Mouse (Mus musculus) spleen, postnatal 36 days (tissue): ENCODE measurements around the gene Usp21.
"Not testable (repeated sequence)": the region's sequence is repeated elsewhere in the genome, so short reads cannot be mapped to it uniquely, and the experiment has no call there.

Experiments
- DNase-seq, 2 experiments: peaks; one replicate each; pipeline ENCODE4 v3.0.0; 2022; ENCODE audit warnings: low spot score in 2 of 2, mixed read lengths in 1 of 2

The Usp21 gene

GRCm38 (mm10) chr1:171287136-171288081 is at the start of gene Usp21:
Usp21 (minus strand) TSS chr1:171287991.
- peak; percentile 94 to 95 for DNase-seq

- no peak for DNase-seq
Measured at GRCm38 (mm10) chr1:171330216-171330560, 42.4 kb upstream of the Usp21 start.

DNA sequence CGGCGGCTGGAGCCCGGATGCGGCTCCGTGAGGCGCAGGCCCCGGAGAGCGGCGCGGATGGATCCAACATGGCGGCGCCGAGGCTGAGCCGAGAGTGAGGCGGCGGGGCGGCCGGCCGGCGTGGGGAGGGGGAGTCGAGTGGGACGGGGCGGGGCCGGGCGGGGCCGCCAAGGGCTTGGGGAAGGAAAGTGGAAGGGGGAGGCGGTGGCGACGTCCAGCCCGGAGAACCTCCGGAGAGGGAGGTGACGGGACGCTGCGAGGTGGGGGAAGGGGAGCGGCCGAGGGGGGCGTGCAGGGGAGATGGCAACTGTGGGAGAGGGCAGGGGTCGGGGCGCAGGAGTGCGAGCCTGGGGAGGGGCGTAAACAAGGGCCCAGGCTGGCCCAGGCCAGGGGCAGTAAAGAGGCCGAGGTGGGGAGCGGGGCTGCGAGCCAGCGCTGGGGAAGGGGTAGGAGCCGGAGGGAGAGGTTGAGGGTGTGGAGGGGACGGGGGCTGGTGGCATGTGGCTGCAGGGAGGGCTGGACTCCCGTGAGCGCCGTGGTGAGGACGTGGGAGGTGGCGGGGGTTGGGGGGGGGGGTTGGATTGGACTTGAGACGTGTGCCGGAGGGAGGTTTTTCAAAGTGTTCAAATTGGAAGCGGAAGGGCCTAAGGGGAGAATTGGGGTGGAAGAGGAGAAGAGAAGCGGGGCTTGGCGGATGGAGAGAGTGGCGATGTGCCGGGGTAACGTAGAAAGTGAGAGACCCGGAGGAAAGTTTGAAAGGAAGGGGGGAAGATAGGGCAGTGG is 41.8 kb upstream of the Usp21 start:
- DNase-seq, result peak; percentile 13 to 39

GRCm38 (mm10) chr1:171328839-171329432 is 41.1 kb upstream of the Usp21 start, which contains the start of gene Dedd:
Dedd (plus strand) TSS chr1:171329145.
- peak; percentile 91 to 92 for DNase-seq

DNA sequence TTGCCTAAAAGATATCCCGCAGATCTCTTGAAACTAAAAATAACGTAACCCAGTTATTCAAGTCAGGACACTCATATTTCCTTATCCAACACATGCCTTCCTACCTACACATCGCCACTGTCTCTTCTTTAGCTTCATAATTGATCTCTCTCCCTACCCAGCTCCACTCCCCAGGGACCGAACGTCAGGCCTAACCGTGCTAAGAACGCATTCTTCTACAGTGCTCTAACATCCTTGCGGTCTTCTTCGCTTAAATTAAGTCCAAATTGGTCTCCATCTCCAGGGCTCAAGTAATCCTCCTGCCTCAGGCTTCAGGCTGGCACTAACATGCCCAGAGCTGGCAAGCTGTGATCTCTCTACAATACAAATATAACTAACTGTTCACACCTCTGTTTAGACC is 40.5 kb upstream of the Usp21 start:
- no peak for DNase-seq

GRCm38 (mm10) chr1:171326588-171326987 is 38.8 kb upstream of the Usp21 start:
- not testable (repeated sequence) for DNase-seq

- DNase-seq, result no peak
Measured at GRCm38 (mm10) chr1:171325571-171325970, 37.8 kb upstream of the Usp21 start.

DNA sequence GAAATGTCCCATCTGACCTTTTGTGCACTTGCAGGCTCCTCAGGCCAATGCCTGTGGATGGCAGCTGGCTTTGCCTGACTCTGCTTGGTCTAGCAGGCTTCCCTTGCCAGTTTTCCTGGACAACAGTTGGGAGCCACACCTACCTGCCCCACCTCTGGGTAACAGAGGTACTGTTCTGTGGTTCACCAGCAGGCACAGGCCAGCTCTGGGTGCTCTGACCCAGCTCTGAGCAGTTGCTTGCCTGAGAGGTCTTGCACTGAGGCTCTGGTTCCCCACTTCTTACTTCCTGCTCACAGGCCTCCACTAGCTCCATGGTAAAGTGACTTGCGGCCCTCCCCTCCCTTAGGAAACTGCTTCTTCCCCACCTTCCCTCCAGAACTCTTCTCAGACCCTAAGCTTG is 34.2 kb upstream of the Usp21 start:
- no peak for DNase-seq

- no peak for DNase-seq
Measured at GRCm38 (mm10) chr1:171321415-171321814, 33.6 kb upstream of the Usp21 start.

GRCm38 (mm10) chr1:171320151-171320550 is 32.4 kb upstream of the Usp21 start:
- no peak for DNase-seq

GRCm38 (mm10) chr1:171319748-171320147 is 32.0 kb upstream of the Usp21 start:
- no peak for DNase-seq

GRCm38 (mm10) chr1:171309321-171309720 is 21.5 kb upstream of the Usp21 start:
- no peak for DNase-seq

- not testable (repeated sequence) for DNase-seq
Measured at GRCm38 (mm10) chr1:171306157-171306556, 18.4 kb upstream of the Usp21 start.

- no peak for DNase-seq
Measured at GRCm38 (mm10) chr1:171298226-171298625, 10.4 kb upstream of the Usp21 start.

GRCm38 (mm10) chr1:171295063-171295402 is 7.2 kb upstream of the Usp21 start:
- DNase-seq, result no peak

GRCm38 (mm10) chr1:171294298-171295062 is 6.7 kb upstream of the Usp21 start, which contains the start of gene Ufc1:
Ufc1 (minus strand) TSS chr1:171295024.
- DNase-seq, result peak; percentile 80 to 84

- DNase-seq, result no peak
Measured at GRCm38 (mm10) chr1:171293906-171294297, 6.1 kb upstream of the Usp21 start.

DNA sequence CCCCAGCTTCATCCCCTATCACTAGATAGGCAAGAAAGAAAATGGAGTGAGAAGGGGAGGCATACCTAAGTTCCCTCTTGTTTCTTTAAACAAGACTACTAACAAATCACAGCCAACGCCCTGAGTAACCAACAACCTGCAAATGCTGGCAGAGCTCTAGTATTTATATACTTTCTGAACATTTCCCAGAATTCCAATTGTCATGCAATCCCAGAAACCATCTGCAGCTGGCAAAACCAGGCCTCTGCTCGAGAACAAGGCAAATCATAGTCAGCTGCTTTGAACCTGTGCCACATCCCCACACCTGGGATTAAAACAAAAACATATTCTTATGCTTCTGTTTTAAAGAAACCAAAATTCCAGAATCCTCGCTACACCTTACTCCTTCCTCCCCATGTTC is 5.6 kb upstream of the Usp21 start:
- DNase-seq, result no peak

GRCm38 (mm10) chr1:171288328-171288727 is 537 bp upstream of the Usp21 start:
- no peak for DNase-seq

DNA sequence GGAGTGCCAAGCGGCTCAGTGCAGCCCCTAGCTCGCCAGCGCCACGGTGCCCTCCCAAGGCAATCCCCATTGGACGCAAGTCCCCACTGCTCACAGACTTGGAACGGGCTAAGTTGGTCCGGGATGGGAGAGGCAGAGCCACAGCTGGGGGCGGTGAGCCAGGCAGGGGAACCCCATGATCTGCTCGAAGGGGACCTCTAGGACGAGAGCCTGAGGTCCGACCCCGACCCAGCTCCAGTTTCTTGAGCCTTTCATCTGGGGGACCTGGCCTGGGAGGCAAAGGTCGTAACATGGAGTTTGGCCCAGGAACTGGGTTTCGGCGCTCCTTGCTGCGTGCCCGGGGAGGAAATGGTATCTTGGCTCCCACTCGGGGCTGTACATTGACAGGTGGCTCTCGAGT is 1.3 kb downstream of the Usp21 start:
- no peak for DNase-seq

- no peak for DNase-seq
Measured at GRCm38 (mm10) chr1:171285096-171285892, 2.5 kb downstream of the Usp21 start.
